Mouse (Mus musculus): ENCODE measurements at regions not wholly inside any gene's neighbourhood (a gene's known extent, or its start where the extent isn't known, plus 50 kb on each side); places are given as distances from the start of the nearest gene placed in this dataset.

- POLR2A ChIA-PET = no interaction called here
These were observed 380.4 kb upstream of the Crim1 start for GRCm38 (mm10) chr17:77819698-77820097.

GRCm38 (mm10) chr17:77843949-77844348 lies 356.1 kb upstream of the Crim1 start:
- POLR2A ChIA-PET = no interaction called here
- no peaks in the 10 kb centered on the region for H3K27me3 ChIP-seq
- in situ Hi-C loops (cut with MboI; ENCODE audit: low pct_unique_long_range_greater_than_20kb) = no loop called here
- CTCF ChIA-PET = no interaction called here
- TF ChIP-seq CTCF (IDR thresholded peaks at IDR 0.05) = no peak
- no peak for ATAC-seq
- DNase-seq (ENCODE audit: low read depth, low spot score) = no peak

More at GRCm38 (mm10) chr17:77819698-77820097, 380.4 kb upstream of the Crim1 start:
- TF ChIP-seq CTCF (IDR thresholded peaks at IDR 0.05) = no peak
- DNase-seq (ENCODE audit: low read depth, low spot score) (no peak), ATAC-seq (no peak)
- no peaks in the 10 kb centered on the region for H3K27me3 ChIP-seq
- in situ Hi-C loops (cut with MboI; ENCODE audit: low pct_unique_long_range_greater_than_20kb) = no loop called here
- CTCF ChIA-PET = no interaction called here

DNA sequence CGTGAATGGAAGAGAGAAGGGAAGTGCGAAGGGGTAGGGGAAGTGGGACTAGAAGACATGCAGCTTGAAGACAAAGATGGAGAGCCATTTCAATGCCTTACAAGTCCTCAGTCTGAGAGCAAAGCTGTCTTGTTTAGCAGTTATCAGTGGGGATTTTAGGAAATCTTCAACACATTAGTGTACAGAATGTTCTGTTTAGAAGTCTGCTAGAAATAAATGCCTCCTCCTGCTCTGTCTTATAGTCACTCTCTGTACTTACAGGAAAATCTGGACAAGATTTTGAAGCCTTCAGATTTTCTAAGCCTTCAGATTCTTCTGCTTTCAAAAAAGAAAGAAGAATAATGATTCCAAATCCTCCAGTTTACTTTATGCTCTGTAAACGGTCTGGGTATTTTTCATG lies 325.6 kb upstream of the Crim1 start:
- ChIA-PET POLR2A (no interaction called here), CTCF (no interaction called here)
- TF ChIP-seq CTCF (IDR thresholded peaks at IDR 0.05) = no peak
- H3K27me3 ChIP-seq = peaks cover 14% of the 10 kb centered on the region
- DNase-seq (ENCODE audit: low read depth, low spot score) = no peak
- no peak for ATAC-seq
- in situ Hi-C loops (cut with MboI; ENCODE audit: low pct_unique_long_range_greater_than_20kb) = no loop called here

DNA sequence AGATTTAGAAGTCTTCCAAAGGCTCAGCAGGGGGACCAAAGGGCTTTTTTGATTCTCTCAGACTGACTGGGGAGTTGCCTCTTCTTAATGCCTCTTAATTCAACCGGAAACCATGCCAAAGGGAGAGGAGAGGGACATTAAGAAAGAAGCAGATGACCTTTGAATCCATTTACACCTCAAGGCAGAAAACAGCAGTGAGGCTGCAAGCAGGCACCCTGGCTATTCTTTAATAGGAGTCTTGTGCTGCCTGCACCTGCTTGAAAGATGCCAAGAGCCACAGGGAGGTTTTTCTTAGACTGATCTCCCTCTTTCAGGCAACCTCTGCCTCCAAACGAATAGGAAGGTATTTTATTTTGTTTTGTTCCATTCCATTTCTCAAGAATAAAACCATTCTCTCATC lies 323.0 kb upstream of the Crim1 start:
- no peak for TF ChIP-seq CTCF (IDR thresholded peaks at IDR 0.05)
- DNase-seq (ENCODE audit: low read depth, low spot score) = no peak
- CTCF ChIA-PET = no interaction called here
- in situ Hi-C loops (cut with MboI; ENCODE audit: low pct_unique_long_range_greater_than_20kb) = no loop called here
- POLR2A ChIA-PET = interaction anchor here (0.7 kb wide), 1 partner anchor 632 kb away, joined by 3 read pairs; no protein-coding TSS in a partner anchor
- no peak for ATAC-seq
- H3K27me3 ChIP-seq = peaks cover 14% of the 10 kb centered on the region

- ChIA-PET POLR2A (no interaction called here), CTCF (no interaction called here)
- TF ChIP-seq CTCF (IDR thresholded peaks at IDR 0.05) = no peak
- H3K27me3 ChIP-seq = peaks cover 8% of the 10 kb centered on the region
- in situ Hi-C loops (cut with MboI; ENCODE audit: low pct_unique_long_range_greater_than_20kb) = no loop called here
- ATAC-seq = no peak
- no peak for DNase-seq (ENCODE audit: low read depth, low spot score)
These were observed 314.9 kb upstream of the Crim1 start for GRCm38 (mm10) chr17:77885150-77885549.

DNA sequence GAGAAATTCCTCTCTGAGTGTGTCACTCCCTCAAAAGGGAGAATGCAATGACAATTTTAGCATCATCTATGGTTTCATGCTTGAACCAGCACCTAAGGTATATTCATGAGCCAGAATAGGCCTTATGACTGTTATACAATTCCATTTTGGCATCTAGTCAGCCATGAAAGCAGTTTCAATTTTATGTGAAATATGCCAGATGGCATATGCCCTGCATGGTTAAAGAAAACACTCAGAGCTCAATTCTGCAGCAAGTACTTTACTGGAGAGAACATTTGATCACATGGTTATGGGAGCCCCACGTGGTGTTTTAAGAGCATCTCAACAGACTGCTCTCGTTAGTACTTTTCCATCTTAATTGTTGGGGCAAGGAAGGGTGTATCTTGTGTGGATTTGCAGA lies 310.9 kb upstream of the Crim1 start:
- peaks cover 4% of the 10 kb centered on the region for H3K27me3 ChIP-seq
- POLR2A ChIA-PET = no interaction called here
- in situ Hi-C loops (cut with MboI; ENCODE audit: low pct_unique_long_range_greater_than_20kb) = no loop called here
- TF ChIP-seq CTCF (IDR thresholded peaks at IDR 0.05) = no peak
- CTCF ChIA-PET = interaction anchor here (0.7 kb wide), 1 partner anchor 9 kb away, joined by 3 read pairs; no protein-coding TSS in a partner anchor
- ATAC-seq (no peak), DNase-seq (ENCODE audit: low read depth, low spot score) (no peak)

- H3K27me3 ChIP-seq = peaks cover 6% of the 10 kb centered on the region
- TF ChIP-seq CTCF (IDR thresholded peaks at IDR 0.05) = no peak
- DNase-seq (ENCODE audit: low read depth, low spot score) (no peak), ATAC-seq (no peak)
- in situ Hi-C loops (cut with MboI; ENCODE audit: low pct_unique_long_range_greater_than_20kb) = no loop called here
- ChIA-PET POLR2A (no interaction called here), CTCF (no interaction called here)
These were observed 295.6 kb upstream of the Crim1 start for GRCm38 (mm10) chr17:77904412-77904811.

DNA sequence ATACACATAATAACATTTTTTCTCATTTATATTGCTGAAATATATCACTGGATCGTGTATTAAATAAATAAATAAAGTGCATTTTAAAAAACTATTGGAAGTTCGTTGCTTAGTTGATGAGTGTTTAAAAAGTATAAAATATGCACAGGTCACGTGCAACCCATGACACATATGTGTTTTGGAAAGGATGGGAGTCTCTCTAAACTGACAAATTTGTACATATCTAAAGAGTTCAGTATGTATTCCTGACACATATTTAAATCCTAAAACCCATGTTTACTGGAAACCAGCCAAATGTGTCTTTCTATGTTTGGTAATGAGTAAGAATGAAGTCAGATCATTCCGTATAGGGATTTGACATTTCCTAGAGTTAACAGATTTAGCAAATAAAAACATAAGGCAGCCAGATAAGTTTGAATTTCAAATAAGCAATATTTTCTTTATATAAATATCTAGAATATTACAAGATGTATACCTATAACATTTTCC lies 286.0 kb upstream of the Crim1 start:
- ChIA-PET POLR2A (no interaction called here), CTCF (no interaction called here)
- in situ Hi-C loops (cut with MboI; ENCODE audit: low pct_unique_long_range_greater_than_20kb) = no loop called here
- H3K27me3 ChIP-seq = no peaks in the 10 kb centered on the region
- no peak for TF ChIP-seq CTCF (IDR thresholded peaks at IDR 0.05)
- no peak for ATAC-seq
- DNase-seq (ENCODE audit: low read depth, low spot score) = no peak

DNA sequence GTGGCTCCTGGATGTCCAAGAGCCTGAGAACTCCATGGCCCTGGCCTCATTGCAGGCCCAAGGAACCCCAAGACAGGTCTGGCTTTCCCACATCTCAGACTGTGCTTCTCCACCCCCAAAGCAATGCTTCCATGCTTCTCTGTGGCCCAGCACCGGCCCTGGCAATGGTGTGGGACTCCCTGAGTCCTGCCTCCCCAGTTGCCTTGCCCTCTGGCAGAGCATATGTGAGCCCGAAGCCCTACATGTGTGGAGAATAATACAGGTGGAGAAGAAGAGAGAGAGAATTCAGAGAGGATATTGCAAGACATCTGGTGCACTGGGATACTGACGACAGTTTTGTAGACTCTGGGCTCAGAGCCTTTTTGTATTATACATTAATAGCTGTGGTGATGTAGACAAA lies 269.8 kb upstream of the Crim1 start:
- no peak for TF ChIP-seq CTCF (IDR thresholded peaks at IDR 0.05)
- DNase-seq (ENCODE audit: low read depth, low spot score) = no peak
- CTCF ChIA-PET = no interaction called here
- no peak for ATAC-seq
- H3K27me3 ChIP-seq = peaks cover 10% of the 10 kb centered on the region
- POLR2A ChIA-PET = no interaction called here
- in situ Hi-C loops (cut with MboI; ENCODE audit: low pct_unique_long_range_greater_than_20kb) = no loop called here

DNA sequence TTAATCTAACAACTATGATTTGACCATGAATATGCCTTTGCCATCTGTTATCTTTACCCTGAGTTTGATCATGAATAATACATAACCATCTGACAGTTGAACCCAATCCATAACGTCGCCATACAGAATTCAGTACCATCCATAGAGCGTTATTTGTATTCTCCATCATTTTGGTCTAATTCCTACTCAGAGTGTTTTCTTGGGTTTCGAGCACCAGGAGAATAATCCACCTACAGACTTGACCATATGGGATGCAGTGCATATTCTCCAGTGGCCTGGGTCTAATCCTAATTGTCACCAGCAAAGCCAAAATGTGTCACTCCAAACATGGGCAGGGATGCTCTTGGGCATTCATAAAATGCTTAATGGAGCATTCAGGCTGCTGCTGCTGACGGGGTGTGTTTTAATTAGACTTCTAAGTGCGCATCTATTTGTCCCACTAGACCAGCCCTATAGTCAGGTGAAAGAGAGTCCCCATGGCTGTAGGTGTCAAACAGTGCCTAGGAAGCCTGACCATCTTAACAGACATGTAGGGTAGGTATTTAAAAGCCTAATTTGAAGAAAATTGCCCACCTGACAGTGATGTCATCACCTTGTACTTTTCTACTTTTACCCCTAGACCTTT lies 269.0 kb upstream of the Crim1 start:
- TF ChIP-seq CTCF (IDR thresholded peaks at IDR 0.05) = no peak
- in situ Hi-C loops (cut with MboI; ENCODE audit: low pct_unique_long_range_greater_than_20kb) = no loop called here
- DNase-seq (ENCODE audit: low read depth, low spot score) (no peak), ATAC-seq (no peak)
- POLR2A ChIA-PET = no interaction called here
- peaks cover 18% of the 10 kb centered on the region for H3K27me3 ChIP-seq
- CTCF ChIA-PET = no interaction called here

DNA sequence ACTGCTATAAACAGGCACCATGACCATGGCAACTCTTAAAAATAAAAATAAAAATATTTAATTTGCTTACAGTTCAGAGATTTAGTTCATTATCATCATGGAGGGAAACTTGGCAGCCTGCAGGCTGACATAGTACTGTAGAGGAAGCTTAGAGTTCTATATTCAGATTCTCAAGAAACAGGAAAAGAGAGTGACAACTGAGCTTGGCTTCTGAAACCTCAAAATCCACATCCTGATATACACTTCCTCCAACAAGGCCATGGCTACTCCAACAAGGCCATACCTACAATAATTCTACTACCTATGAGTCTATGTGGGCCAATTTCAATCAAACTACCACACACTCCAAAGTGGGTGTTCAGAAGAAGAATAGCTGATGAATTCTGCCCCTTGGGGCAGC lies 266.9 kb upstream of the Crim1 start:
- ATAC-seq (no peak), DNase-seq (ENCODE audit: low read depth, low spot score) (no peak)
- in situ Hi-C loops (cut with MboI; ENCODE audit: low pct_unique_long_range_greater_than_20kb) = no loop called here
- H3K27me3 ChIP-seq = peaks cover 19% of the 10 kb centered on the region
- ChIA-PET CTCF (interaction anchor here (0.9 to 1.0 kb wide), 2 partner anchors 14 to 17 kb away, joined by 3 read pairs; no protein-coding TSS in a partner anchor), POLR2A (no interaction called here)
- no peak for TF ChIP-seq CTCF (IDR thresholded peaks at IDR 0.05)

DNA sequence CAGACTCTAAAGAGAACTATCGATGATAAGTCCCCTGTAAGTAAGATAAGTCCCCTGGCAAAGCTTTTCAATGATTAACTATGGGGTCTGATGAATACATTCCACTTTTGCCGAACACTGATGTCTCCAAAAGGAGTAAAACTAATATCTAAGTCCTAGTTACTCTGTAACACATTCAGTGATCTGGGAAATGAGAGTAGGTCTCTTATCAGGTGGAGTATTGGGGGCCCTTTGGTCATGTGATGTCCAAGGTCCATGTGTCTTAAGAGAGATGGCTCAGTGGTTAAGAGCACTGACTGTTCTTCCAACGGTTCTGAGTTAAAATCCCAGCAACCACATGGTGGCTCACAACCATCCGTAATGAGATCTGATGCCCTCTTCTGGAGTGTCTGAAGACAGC lies 242.0 kb upstream of the Crim1 start:
- ChIA-PET CTCF (interaction anchor here (1.0 kb wide), 1 partner anchor 11 kb away, joined by 3 read pairs; no protein-coding TSS in a partner anchor), POLR2A (no interaction called here)
- no peak for TF ChIP-seq CTCF (IDR thresholded peaks at IDR 0.05)
- DNase-seq (ENCODE audit: low read depth, low spot score) = no peak
- no peaks in the 10 kb centered on the region for H3K27me3 ChIP-seq
- no peak for ATAC-seq
- in situ Hi-C loops (cut with MboI; ENCODE audit: low pct_unique_long_range_greater_than_20kb) = no loop called here

Data from Patski (cell line).